Mouse (Mus musculus) adrenal gland, adult 8-10 months (tissue): ENCODE measurements around the gene Gmpr2. TPM values are rescaled to one million over a fixed set of nuclear protein-coding genes. Genes with fewer than 3 reads are reported as not detected.

Experiments used
- DNase-seq: peaks from one replicate; pipeline ENCODE4 v3.0.0; 2022
- total RNA-seq, 4 experiments: library from RNA; stranded (reverse); gene quantifications; 2 replicates each; pipeline ENCODE4 v1.2.4; 2022

Gene Gmpr2
- total RNA-seq, 4 experiments from 2014 or later = 26.3 to 36.5 (median 32.8) TPM

DNA sequence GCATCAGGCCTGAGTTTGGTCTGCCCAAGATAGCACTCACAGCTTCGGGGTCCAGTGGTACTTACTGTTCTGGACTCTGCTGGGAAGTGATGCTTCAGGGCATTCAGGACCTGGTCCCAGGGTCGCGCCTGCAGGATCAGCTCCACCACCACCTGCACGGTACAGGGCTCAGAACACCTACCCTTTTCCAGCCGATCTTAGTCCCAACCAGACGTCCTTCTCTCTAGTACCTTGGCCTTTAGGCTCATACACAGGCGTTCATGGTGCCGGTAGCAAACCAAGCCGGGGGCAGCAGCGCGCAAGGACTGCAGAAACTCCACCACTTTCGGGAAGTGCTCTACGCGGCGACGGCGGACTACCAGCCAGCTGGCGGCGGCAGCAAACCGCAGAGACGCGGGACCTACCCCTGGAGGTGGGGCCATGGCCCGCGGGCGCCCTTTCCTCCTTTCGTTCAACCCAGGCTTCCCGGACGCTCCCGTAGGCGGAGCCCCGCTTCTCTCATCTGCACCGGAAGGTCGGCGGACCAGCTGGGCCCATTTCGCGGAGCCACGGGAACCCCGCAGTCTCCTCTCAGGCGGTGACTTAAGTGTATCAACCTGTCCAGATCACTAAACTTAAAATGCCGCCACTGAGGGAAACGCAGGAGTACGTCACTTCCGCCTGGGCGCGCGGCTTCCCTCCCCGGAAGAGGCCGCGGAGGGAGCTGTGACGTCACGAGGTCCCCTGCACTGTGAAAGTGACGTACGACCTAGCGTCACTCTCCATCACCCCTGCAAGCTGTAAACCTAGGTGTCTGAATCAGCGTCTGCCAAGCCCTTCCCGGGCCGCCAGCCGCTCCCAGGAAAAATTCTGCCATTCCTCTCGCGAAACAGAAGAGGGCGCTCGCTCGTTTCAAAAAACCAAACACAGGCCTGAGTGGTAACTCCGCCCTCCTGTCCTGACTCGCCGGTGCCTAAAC, 9.7 kb downstream of the Gmpr2 start, which contains the start of gene Tinf2:
Gene Tinf2, minus strand, starts transcription at position 661 of the 958 bp plus-strand sequence.
- DNase-seq = peak; percentile 94

GRCm38 (mm10) chr14:55682118-55682493, 10.4 kb downstream of the Gmpr2 start:
- no peak for DNase-seq

- no peak for DNase-seq
These were observed 17.7 kb downstream of the Gmpr2 start for GRCm38 (mm10) chr14:55689433-55689832.

- DNase-seq = no peak
These were observed 25.5 kb downstream of the Gmpr2 start for GRCm38 (mm10) chr14:55697226-55697625.

GRCm38 (mm10) chr14:55701131-55701530, 29.4 kb downstream of the Gmpr2 start:
- no peak for DNase-seq

- no peak for DNase-seq
These were observed 31.0 kb downstream of the Gmpr2 start for GRCm38 (mm10) chr14:55702761-55703160.

- DNase-seq = no peak
These were observed 34.4 kb downstream of the Gmpr2 start for GRCm38 (mm10) chr14:55706051-55706600.

- no peak for DNase-seq
These were observed 35.7 kb downstream of the Gmpr2 start for GRCm38 (mm10) chr14:55707397-55707796.

DNA sequence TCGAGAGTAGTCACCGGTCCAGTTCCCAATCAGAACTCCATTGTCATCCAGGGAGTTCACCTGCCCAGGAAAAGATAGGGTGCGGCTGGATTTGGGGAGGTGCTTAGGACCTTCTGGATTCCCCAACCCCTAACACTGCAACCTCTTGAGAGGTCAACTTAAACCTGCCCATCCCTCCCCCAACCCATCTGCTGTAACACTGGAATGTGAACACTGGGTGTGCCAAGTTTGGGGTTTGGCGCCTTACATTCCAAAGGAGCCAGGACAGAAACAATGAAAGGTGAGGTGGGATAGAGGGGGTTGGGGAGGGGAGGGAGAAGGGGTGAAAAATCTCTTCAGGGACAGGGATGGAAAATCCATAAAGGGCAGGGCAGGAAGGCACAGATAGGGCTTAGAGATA, 37.8 kb downstream of the Gmpr2 start:
- DNase-seq = no peak

- no peak for DNase-seq
These were observed 40.0 kb downstream of the Gmpr2 start for GRCm38 (mm10) chr14:55711786-55712185.

- no peak for DNase-seq
These were observed 41.4 kb downstream of the Gmpr2 start for GRCm38 (mm10) chr14:55713007-55713728.

GRCm38 (mm10) chr14:55713729-55714122, 42.0 kb downstream of the Gmpr2 start, which contains the start of gene Tgm1:
Gene Tgm1 (minus strand): TSS chr14:55713926.
- DNase-seq = no peak

DNA sequence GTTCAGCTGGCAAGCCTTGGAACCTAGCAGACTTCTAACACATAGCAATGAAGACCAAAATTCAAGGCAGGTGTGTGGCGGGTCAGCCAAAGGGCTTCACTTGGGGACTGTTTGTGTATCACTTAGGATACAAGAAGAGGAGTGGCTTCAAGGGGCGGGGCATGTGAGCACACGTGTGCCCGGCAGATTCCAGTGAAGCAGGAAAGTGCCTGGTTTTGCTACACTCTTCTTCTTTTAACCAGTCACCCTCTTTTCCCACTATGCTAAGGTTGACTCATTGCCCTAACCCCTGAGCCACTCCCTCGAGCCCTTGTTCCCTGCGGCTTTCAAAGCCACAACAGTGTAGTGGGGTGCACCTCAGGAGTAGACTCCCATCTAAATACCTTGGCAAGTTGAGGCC, 43.2 kb downstream of the Gmpr2 start:
- no peak for DNase-seq

GRCm38 (mm10) chr14:55716271-55716670, 44.5 kb downstream of the Gmpr2 start:
- no peak for DNase-seq

GRCm38 (mm10) chr14:55716884-55717283, 45.1 kb downstream of the Gmpr2 start:
- no peak for DNase-seq

GRCm38 (mm10) chr14:55719737-55720136, 48.0 kb downstream of the Gmpr2 start:
- no peak for DNase-seq

DNA sequence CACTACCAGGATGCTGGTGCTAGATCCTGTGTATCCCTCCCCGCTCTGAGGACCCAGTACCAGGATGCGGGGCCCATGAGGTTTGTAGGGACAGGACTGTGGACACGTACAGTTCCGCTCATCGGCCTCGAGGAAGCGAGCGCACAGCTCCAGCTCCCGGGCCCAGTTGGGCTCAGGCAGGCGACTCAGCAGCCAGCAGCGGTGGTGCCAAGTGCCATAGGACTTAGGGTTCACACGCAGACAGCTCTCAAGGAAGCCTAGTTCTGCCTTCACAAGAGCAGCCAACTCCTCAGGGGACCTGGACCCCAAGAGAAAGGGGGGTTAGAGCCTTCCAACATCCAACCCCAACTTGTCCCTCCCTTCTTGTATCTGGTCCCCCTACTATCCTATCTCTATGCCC, 48.9 kb downstream of the Gmpr2 start:
- DNase-seq = no peak

DNA sequence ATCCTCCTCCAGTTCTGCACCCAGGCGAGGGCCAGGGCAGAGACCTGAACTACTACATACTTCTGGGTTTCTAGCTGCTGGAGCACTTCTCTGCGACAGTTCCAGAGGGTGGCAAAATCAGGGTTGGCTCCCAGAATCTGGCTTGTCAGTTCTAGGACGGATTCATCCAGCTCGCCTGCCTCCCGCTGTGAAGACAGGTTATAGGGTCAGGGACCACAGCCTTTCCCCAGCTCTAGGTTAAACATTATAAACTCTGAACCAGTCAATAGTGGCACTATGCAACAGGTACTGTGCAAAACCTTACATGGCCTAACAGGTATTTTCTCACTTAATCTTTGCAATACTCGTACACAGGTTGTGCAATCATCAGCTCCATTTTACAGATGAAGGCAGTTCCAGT, 49.3 kb downstream of the Gmpr2 start:
- no peak for DNase-seq

GRCm38 (mm10) chr14:55721700-55722437, 50.1 kb downstream of the Gmpr2 start, which contains the start of gene Rabggta:
Gene Rabggta (minus strand): TSS chr14:55722263.
- peak; percentile 84 for DNase-seq

DNA sequence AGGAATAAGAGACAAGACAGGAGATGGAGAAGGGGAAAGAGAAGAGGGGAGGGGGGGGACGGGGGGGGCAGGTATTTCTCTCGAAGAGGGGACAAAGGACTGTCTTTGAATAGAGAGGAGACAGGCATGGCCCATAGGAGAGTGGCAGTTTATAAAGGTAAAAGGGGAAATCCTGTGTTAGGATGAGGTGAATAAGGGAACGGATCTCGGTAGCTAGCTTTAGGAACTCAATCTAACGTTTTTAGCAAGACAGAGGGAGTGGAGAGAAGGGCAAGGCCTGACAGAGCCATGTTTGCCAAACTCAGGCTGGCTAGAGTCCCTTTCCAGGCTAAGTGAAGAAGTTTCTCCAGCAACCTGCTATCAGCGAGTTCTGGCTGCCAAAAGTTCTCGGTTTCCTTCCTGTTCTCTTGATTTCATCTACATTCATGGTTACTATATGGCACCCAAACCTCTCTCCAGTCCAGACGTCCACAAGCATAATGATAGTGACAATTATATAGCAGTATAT, 50.8 kb downstream of the Gmpr2 start:
- no peak for DNase-seq

- no peak for DNase-seq
These were observed 51.7 kb downstream of the Gmpr2 start for GRCm38 (mm10) chr14:55723433-55723832.

- peak; percentile 46 for DNase-seq
These were observed 52.7 kb downstream of the Gmpr2 start for GRCm38 (mm10) chr14:55724411-55724871.
